Mouse (Mus musculus) cerebellum, adult (tissue): ENCODE results near the gene Hist1h1c.
"Not testable (repeated sequence)": the region's sequence is repeated elsewhere in the genome, so short reads cannot be mapped to it uniquely, and the experiment has no call there.

Experiments
- ATAC-seq: cut with Nextera tagmentation; 2 replicates; pipeline ENCODE4 v1.9.2; 2017; ENCODE audit warnings: mild to moderate bottlenecking, moderate library complexity, mixed read lengths; ENCODE audit not compliant: insufficient number of reproducible peaks, low FRiP score, low TSS enrichment

Hist1h1c gene

GRCm38 (mm10) chr13:23716261-23717042, 22.2 kb upstream of the Hist1h1c start:
- ATAC-seq = no peak

GRCm38 (mm10) chr13:23717176-23717575, 21.4 kb upstream of the Hist1h1c start:
- ATAC-seq = no peak

GRCm38 (mm10) chr13:23717593-23718245, 20.9 kb upstream of the Hist1h1c start:
- ATAC-seq = not testable (repeated sequence)

GRCm38 (mm10) chr13:23724239-23724638, 14.4 kb upstream of the Hist1h1c start:
- ATAC-seq = no peak

- ATAC-seq = no peak
Observed at GRCm38 (mm10) chr13:23725213-23725612, 13.4 kb upstream of the Hist1h1c start.

- no peak for ATAC-seq
Observed at GRCm38 (mm10) chr13:23728472-23729191, 10.0 kb upstream of the Hist1h1c start.

GRCm38 (mm10) chr13:23729192-23729525, 9.4 kb upstream of the Hist1h1c start:
- no peak for ATAC-seq

GRCm38 (mm10) chr13:23729706-23730105, 8.9 kb upstream of the Hist1h1c start:
- no peak for ATAC-seq

- ATAC-seq = no peak
Observed at GRCm38 (mm10) chr13:23730479-23730878, 8.1 kb upstream of the Hist1h1c start.

- 0 out of 2 replicates have a peak, but pooled peaks have one; percentile 45 for ATAC-seq
Observed at GRCm38 (mm10) chr13:23732156-23732804, 6.3 kb upstream of the Hist1h1c start.

- no peak for ATAC-seq
Observed at GRCm38 (mm10) chr13:23737091-23737490, 1.5 kb upstream of the Hist1h1c start.

GRCm38 (mm10) chr13:23738041-23738440, 567 bp upstream of the Hist1h1c start:
- no peak for ATAC-seq

GRCm38 (mm10) chr13:23739069-23739921, 687 bp downstream of the Hist1h1c start:
- ATAC-seq = peak; percentile 97

- no peak for ATAC-seq
Observed at GRCm38 (mm10) chr13:23739922-23740252, 1.3 kb downstream of the Hist1h1c start.

GRCm38 (mm10) chr13:23740256-23740840, 1.7 kb downstream of the Hist1h1c start:
- no peak for ATAC-seq

GRCm38 (mm10) chr13:23740910-23741309, 2.3 kb downstream of the Hist1h1c start:
- ATAC-seq = no peak

- no peak for ATAC-seq
Observed at GRCm38 (mm10) chr13:23742007-23742406, 3.4 kb downstream of the Hist1h1c start.

- ATAC-seq = no peak
Observed at GRCm38 (mm10) chr13:23743215-23743614, 4.6 kb downstream of the Hist1h1c start.

- ATAC-seq = no peak
Observed at GRCm38 (mm10) chr13:23743963-23744362, 5.4 kb downstream of the Hist1h1c start.
